Mouse (Mus musculus) gastrocnemius, adult 18-20 months (tissue): ENCODE measurements around the gene Gstcd. TPM values are rescaled to one million over a fixed set of nuclear protein-coding genes. Genes with fewer than 3 reads are reported as not detected.

Experiments used
- DNase-seq: peaks from one replicate; pipeline ENCODE4 v3.0.0; 2021; ENCODE audit warnings: low spot score
- total RNA-seq, 2 experiments: library from RNA; stranded (reverse); gene quantifications; 2 replicates each; pipeline ENCODE4 v1.2.3; 2021

Gstcd gene
- total RNA-seq, 2 experiments from 2014 or later = 1.6 TPM

DNA sequence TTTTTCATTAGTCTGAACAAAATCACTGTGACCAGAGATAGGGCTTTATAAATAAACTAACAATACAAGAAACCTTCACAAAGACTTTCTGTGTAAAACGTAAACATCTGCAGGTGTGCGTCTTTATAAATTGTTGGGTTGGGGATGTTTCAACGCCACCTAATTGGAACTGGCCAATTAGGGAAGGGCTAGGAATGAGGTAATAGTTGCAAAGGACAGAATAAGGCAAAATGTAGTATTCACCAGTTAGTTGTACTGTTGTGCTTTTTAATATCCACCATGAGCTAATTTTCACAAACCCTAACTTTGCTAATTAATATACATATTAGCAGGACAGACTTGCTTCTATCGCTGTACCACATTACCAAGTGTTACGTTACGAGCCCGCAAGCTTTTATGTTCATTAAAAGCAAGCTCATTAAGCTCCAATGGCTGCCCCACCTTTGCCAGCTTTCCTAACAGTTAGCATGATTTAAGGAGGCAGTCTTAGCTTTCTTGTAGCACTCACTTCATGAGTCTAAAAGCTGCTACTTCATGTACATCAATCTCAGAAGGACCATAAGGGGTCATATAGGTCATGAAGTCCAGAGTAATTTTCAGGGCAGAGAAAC, 58.6 kb downstream of the Gstcd start:
- no peak for DNase-seq

DNA sequence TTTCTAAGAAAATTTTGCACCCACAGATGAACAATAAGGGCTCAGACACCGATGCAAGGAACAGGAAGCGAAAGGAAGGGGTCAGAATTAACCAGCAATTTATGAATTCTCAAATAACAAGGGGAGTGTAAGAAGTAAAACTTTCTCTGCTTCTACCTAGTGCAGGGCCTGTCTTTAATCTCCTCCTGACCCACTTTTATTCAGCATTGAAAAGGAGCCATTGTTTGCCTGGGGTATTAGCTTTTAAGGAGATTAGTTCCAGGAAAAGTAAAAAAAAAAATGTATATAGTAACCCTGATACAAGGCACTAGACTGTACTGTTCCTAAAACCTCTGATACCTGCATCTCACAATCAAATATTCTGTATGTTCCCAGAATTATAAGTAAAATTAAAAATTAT, 64.9 kb downstream of the Gstcd start:
- DNase-seq = no peak

DNA sequence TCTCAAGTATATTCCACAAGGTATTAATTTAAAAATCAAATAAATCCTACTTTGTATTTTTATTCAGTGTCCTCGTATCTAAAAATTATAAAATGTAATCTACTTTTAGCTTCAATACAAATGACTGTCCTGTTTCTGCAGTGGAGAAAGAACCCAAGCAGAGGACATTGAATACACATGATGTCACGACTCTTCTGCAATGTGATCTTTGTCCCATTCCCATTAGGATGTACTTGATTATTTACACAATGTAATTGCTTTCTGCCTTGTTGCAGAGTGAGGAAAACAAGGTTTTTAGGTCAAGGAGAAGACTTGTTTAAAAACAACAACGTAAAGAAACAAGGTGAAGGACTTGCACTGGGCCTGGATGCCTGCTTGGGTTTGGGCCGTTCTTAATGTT, 84.6 kb downstream of the Gstcd start:
- no peak for DNase-seq

DNA sequence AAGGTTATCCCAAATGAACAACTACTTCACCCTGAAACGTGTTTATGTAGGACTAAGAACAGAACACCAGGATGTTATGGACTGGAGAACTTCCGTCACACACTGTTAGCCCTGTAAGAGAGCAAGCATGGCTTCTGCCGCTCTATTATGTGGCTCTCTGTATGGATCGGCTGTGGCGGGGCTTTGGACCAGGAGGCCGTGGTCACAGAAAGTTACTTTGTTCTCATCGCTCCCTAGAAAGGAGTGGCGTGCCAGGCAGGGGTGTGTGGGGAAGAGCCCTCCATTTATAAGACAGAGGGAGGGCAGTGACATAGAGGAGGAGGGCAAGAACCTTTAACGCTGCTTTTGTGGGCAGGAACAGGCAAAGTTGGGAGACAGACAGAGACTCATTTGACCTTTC, 95.5 kb downstream of the Gstcd start:
- DNase-seq = no peak

DNA sequence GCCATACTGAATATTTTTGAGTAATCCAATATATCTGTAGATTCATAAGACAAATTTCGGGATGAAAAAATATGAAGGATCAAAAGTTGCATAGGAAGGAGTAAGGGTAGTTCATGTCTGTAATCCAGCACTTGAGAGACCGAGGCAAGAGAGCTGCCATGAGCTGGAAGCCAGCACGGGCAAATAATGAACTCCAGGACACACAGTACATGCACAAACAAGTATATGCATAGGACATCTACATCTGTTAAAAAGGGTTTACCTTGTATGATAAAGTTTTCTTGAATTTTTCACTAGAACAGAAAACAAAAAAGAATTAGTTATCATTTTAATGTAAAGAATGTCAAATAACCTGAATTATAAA, 95.9 kb downstream of the Gstcd start:
- no peak for DNase-seq

DNA sequence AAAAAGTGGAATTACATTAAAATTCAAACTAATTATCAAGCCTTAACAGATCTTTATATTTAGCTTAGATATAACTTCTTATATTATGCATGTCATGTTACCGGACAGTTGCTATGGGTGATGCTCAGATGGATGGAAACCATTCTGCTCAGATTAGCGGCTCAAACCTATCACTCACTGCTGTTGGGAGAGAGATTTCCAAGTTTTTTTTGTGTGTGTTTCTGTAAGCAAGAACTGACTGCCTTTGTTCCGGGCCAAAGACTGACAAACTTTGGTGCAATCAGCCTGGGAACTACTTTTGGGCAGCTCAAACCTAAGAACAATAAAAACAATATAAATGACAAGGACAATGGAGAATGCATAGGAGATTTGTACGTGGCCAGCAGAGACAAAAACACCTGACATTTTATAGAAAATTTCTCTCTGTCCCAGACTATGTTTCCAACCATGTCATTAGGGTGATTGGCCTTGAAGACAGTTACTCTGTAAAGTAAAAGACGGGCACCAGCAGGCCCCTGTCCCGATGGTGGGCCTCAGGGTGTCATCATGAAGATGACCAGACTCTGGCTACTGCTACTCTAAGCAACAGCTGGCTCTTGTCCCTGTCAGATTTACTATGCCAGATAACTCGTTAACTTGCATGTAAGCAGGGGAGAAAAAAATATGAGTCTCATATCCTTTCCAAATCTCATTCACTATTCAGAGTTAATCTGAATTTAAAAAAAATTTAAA, 96.5 kb downstream of the Gstcd start:
- no peak for DNase-seq

DNA sequence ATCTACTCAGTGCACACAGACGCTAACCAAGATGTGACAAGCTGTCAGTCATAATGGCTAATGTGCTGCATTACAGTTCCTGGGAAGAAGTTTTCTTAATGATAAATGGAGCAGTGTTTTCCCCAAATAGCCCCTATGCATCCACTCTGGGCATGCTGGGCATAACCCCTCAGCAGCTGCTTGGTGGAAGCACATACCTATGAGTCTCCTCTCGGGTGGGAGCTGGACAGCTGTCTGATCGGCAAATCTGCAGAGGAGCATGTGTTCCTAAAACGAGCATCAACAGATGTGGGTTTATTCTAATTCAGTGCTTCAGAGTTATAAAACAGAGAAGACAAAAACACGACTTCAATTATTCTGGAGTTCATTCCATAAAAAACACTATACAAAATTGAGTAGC, 105.6 kb downstream of the Gstcd start:
- DNase-seq = no peak

DNA sequence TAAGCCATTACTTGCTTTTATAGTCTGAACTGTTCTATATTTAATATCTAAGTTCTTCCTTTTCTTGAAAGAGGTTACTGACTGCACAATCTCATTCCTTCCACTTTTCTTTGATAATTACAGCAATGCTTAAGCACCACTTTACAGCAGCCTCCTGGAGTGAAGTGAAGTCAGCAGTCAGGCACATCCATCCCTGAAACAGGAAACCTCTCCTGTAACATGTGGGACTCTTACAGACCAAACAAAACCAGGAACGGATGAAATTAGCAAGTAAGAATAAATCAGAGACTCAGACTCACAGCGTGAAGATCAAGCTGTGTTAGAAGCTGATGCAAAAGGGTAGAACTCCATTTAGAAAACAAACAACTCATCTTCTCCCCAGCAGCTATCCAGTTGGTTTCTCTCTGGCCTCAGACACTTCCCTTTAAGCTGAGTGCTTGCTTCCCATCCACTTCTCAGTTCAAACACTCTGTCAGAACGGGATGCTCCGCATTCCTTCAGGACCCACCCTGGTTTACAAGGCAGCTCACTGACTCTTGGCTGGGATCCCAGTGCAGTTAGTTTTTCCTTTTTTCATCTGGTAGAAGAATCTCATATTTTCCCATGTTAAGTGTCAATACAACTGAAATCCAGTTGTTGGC, 107.9 kb downstream of the Gstcd start:
- DNase-seq = no peak

DNA sequence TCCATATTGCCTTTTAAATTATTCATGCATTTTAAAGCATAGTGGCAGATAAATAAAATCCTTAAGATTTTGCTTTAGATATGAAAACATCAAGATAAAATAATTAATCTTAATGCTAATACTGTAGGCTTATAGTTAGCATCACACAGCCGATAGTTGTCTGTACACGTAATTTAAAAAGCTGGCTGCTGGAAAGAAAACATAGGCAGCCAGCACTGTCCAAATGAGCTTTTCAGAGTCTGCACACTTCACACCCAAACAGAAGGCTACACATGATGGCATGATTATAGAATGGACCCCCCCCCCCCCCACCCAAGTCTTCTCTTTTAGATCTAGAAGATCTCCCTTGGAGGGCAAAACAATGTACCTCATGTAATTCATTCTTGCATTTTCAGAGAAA, 109.9 kb downstream of the Gstcd start:
- DNase-seq = no peak

DNA sequence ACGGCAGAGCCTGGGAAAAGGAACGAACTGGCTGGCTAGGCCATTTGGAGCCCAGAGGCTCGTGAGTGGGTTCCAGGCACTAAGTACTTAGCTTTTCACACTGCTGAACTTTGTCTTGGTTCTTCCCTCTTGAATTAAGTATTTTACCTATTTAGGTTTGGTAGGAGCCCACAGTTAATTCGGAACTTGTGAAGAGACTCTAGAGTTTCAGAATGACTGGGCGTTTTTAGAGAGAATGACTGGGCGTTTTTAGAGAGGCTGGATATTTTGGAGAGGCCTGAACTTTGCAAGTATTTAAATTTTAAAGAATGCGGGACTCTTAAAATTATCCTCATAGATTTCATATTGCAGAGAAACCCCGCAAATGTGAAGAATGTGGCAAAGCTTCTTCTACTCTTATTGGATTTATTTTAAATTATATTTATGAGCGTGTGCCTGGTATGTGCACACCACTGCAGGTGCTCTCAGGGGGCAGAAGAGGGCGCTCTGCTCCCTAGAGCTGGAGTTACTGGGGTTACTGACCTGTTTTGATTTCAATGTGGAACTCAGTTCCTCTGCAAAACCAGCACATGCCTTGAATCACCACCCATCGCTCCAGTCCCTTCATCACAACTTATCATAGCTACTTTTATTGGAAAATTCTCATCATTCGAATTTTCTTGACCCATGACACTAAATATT, 111.9 kb downstream of the Gstcd start:
- no peak for DNase-seq

DNA sequence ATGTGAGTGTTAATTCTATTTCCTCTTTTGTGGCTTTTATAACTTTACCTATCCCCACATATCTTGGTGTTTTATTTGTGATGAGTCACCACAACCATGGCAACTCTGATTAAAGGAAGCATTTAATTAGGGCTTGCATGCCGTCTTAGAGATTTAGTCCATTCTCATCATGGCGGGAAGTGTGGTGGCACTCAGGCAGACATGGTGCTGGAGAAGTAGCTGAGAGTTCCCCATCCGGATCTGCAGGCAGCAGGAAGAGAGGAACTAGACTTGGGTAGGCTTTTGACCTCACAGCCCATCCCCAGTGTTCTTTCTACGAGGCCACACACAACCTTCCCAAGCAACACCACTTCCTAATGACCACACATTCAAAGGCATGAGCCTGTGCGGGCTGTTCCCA, 125.6 kb downstream of the Gstcd start:
- no peak for DNase-seq

DNA sequence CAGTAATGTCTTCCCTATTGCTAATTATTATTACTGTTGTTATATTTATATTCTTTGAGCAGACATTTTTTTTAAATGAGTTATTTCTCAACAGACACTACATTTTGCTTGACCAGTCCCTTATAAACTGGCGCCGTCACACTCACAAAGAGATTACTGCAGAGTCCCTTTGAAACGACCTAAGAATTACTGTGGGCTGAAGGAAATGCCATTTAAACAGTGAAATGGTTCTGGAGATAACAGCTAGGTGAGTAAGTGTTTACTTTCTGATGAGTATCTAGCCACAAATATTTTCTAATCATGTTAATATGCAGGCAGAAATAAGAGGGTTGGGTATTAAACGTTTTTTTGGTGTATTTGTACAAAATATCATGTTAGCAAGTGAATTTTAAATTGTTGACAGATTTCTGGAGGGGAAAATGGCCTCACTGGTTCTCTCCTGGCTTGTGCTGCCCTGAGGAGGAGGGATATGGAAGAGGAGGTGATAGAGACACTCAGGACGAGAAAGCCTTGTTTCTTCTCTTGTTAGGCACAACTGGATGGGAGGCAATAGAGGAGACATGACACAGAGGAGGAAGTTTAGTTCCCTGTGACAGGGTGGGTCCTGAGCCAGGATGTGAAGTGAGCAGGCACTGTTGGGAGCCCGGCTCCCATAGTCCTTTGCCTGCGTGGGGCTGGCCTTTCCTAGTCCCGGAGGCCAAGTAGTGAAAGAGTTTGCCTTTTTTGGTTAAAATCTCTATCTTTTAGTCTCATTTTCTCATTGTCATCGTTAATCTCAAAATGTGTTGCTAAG, 126.9 kb downstream of the Gstcd start:
- no peak for DNase-seq

DNA sequence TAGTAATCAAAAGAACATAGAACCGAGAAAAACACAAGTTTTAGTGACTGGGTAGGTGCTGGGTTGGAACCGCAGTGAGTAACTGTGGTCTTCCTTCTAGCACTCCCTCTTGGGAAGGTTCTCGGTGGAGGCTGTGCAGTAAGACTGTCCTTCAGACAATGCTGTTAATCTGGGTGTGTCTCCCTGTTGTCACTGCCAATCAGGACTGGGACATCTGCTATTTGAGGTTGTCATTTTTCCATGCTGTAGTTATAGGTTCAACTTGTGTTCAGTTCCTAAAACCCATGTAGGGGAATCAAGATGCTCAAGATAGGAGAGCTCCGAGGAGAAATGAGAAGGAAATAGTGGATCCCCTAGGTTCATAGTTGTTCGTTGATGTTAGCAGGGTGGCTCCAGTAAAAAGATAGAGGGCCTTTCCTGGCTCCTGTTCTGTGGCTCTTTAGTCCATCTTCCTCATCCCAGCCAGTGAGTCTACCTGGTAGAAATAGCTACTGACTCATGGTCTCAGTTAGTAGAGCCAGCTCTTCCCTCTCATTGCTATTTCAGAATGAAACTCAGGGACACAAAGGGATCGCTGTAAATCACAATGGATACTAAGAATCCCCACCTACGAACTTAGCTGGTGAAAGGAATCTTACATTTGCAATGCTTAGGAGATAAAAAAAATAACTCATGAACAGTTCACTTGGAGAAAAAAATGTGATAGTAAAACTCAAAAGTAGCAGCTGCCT, 129.0 kb downstream of the Gstcd start:
- no peak for DNase-seq

DNA sequence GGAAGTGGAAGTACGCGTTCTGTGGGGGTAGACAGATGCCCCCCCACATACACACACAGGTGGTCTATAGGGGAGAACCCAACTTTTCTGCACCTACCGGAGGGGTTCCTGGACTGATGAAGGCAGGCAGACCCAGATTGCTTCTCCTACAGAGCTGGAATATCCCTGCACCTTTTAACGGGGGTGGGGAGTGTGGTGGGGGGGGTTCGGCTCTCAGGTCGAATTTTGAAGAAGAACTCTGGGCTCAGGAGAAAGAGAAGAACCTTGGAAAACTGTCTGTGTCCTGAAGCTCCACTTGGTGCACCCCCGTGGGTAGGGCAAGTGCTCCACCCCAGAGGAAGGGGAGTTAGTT, 141.3 kb downstream of the Gstcd start:
- DNase-seq = no peak

DNA sequence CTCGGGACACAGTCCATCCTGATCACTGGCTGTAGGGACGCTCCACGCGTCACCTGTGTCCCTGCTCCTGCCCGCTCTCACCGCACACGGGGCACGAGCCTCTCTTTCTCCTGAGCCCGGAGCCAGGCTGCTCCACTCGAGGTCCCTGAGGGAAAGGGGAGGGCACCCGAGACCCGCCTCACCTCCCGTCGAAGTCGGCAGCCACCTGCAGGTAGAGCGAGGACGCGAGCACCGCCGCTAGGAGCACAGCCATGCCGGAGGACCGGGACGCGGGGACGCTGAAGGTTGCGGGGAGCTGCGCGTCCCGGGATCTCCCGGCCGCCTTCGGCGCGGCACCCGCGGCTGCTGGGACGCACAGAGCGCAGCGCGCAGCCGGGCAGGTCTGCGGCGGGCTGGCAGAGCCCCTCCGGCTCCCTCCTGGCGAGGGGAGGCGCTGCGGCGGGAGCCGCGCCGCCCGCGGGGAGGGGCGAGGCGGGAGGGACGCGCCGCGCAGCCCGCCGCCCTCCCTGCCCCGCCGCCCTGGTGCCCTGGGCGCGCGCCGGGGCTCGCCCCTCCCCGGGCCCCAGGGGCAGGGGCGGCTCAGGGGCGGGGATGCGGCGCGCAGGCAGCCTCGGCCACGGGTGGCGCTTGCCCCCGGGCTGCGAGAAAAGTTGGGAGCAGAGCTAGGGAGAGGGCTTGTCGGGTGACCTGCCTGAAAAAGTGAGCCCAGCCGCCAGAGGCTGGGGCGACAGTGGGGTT, 141.9 kb downstream of the Gstcd start, which contains the start of gene Npnt:
Gene Npnt (minus strand): TSS at position 501 of the 738 bp plus-strand sequence.
- no peak for DNase-seq

DNA sequence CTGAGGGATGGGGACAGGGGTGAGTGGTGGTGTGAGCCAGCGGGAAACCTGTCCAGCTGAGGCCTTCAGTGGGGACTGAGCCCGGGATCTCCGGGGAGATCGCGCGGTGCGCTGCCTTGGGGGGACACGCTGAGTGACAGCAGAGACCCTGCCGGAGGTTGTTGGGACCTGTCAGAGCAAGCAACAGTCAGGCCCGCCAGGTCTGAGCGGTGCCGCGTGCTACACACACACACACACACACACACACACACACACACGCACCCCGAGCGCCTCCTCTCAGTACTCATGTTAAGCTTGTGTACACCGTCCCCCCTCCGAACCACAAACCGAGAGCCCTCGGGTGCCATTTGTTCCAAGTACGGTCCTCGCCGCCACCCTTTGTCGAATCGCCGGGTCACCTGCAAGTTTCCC, 142.4 kb downstream of the Gstcd start:
- DNase-seq = no peak

DNA sequence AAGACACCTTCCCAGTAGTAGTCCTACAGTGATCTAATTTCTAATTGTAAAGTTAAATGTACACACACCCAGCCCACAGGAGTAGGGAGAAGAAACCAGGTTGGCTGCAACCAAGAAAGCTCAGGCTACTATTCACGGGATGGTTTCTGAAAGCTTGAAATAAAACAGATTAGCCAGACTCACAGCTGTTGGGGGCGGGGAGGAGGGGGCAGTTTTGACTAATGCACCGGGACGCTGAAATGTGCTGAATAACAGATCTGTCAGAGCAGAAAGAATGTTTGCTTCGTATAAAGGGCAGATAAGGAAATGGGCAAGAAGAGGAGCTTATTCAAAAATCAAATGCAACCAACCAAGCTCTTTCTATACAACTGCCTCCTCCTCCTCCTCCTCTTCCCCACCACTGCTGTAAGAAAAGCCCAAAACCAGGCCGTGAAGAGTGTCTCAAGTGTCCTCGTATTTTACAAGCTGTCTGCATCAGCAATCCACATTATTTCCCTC, 143.5 kb downstream of the Gstcd start:
- no peak for DNase-seq

DNA sequence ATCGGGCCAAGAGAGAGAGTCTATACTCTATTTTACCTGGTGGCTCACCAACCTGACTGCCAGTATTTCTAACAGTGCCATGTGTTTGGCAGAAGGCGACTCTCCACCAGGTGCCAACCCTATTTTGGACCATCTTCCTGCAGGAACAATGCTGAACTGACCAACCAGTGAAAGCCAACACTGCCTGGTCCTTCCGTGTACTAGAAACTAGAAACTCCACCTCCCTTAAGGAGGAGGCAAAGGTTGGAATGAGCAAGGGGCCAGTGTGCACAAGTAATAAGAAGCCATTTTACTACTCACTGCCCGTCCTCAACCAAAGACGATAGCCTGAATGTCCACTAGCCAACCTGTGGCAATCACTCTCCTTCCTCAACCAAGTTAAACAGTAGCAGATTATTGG, 145.7 kb downstream of the Gstcd start:
- no peak for DNase-seq

DNA sequence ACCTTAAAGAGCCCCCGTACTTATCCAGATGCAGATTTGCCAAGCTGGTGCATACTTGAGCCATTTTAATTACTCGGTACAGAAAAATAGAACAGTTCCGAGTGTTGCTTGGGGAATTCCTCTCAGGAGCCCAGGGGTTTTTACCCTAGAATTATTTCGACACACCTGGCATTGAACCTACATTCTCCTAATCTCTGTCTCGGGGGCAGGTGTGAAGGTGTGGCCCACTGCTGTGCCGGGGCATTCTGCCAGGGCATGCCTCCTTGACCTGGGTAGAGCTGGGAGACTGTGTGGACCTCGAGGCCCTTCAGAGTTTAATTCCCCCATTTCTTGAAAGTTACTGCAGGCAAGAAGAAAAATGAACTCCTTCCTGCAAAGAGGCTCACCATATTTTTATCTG, 146.2 kb downstream of the Gstcd start:
- no peak for DNase-seq

DNA sequence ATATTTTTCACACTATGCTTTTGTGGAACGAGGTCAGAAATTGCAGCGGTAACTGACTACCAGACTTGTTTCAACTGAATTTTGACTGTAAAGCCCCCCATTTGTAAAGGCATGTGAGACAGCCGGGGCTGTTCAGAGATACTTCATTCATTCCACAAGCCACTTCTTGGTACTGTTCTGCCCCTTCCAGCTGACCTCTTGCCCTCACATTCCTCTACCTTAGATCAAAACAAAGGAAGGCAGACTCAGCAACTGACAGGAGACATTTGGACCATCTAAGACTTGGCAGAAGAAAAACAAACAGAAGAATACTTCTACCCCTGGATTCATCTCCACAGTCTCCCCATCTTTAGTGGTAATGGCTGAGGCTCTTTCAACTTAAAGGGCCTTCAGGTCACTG, 147.2 kb downstream of the Gstcd start:
- no peak for DNase-seq
